Mouse (Mus musculus) adrenal gland, adult 10 weeks (tissue): ENCODE results near the gene Prickle4. TPM values are rescaled to one million over a fixed set of nuclear protein-coding genes. Genes with fewer than 3 reads are reported as not detected.

Experiments
- polyA plus RNA-seq: library from polyadenylated mRNA; stranded (reverse); fragments of 350-450 nt; fragmentation: Illumina TruSeq; extraction: RNeasy Lipid Tissue Mini Kit (QIAGEN cat#74804); gene quantifications from one replicate; pipeline ENCODE4 v1.2.3, GENCODE M21; 2014; ENCODE audit warnings: low read depth, low replicate concordance

The Prickle4 gene
- polyA plus RNA-seq: not detected

GRCm38 (mm10) chr17:47694503-47695336 lies at the start of gene Prickle4:
Gene Prickle4, minus strand, starts transcription at chr17:47694736.

GRCm38 (mm10) chr17:47736856-47737255 lies 42.3 kb upstream of the Prickle4 start, which contains the start of gene Tfeb:
Gene Tfeb, plus strand, starts transcription at chr17:47737030.

GRCm38 (mm10) chr17:47726566-47726965 lies 32.0 kb upstream of the Prickle4 start, which contains the start of gene Pgc:
Gene Pgc, plus strand, starts transcription at chr17:47726842.

GRCm38 (mm10) chr17:47694442-47694502 lies 264 bp downstream of the Prickle4 start, which contains the start of gene Gm21981:
Gene Gm21981, minus strand, starts transcription at chr17:47694455.

GRCm38 (mm10) chr17:47688608-47689575 lies 5.6 kb downstream of the Prickle4 start, which contains the start of gene Frs3:
Gene Frs3, plus strand, starts transcription at chr17:47689030.

GRCm38 (mm10) chr17:47688344-47688607 lies 6.3 kb downstream of the Prickle4 start, which contains the start of gene Tomm6:
Gene Tomm6, minus strand, starts transcription at chr17:47688386.

Other genes starting within 250 kb of the Prickle4 start
- gene Taf8, start 192.4 kb downstream of the Prickle4 start, polyA plus RNA-seq: 6.2 TPM
- 27.5 TPM for gene Ccnd3, start 189.7 kb downstream of the Prickle4 start, polyA plus RNA-seq
- 2.0 TPM for gene Bysl, start 83.2 kb downstream of the Prickle4 start, polyA plus RNA-seq
- 16.0 TPM for gene Med20, start 83.2 kb downstream of the Prickle4 start, polyA plus RNA-seq
- 0.52 TPM for gene Gm20517, start 83.1 kb downstream of the Prickle4 start, polyA plus RNA-seq
- gene Usp49, start 64.0 kb downstream of the Prickle4 start, polyA plus RNA-seq: 2.7 TPM
- 27.5 TPM for gene Tomm6, start 6.3 kb downstream of the Prickle4 start, polyA plus RNA-seq
- gene Frs3, start 5.7 kb downstream of the Prickle4 start, polyA plus RNA-seq: 0.47 TPM
- not detected for gene Gm21981, start 281 bp downstream of the Prickle4 start, polyA plus RNA-seq
- not detected for gene Pgc, start 32.1 kb upstream of the Prickle4 start, polyA plus RNA-seq
- gene Tfeb, start 42.3 kb upstream of the Prickle4 start, polyA plus RNA-seq: not detected
- not detected for gene Mdfi, start 140.0 kb upstream of the Prickle4 start, polyA plus RNA-seq
- 0.29 TPM for gene Foxp4, start 229.9 kb upstream of the Prickle4 start, polyA plus RNA-seq